Mouse (Mus musculus) liver, embryonic 13.5 days (tissue): ENCODE data around the gene Eif3k. TPM values are rescaled to one million over a fixed set of nuclear protein-coding genes. Genes with fewer than 3 reads are reported as not detected.
"Not testable (repeated sequence)": the region's sequence is repeated elsewhere in the genome, so short reads cannot be mapped to it uniquely, and the experiment has no call there.

Experiments
- ATAC-seq: fragments of 200-750 bp; cut with Nextera tagmentation; 2 replicates; pipeline ENCODE4 v1.8.0; 2017; ENCODE audit warnings: low read depth, mild to moderate bottlenecking, moderate number of reproducible peaks, moderate library complexity
- DNase-seq: peaks from one replicate; pipeline ENCODE4 v3.0.0; 2022
- H3K27ac ChIP-seq: fragments of 300-500 bp; sonication (generic); 2 replicates; pipeline ENCODE4 v1.5.1; 2015; ENCODE audit warnings: moderate library complexity, mild to moderate bottlenecking, inconsistent platforms
- H3K27me3 ChIP-seq: fragments of 300-500 bp; sonication (generic); 2 replicates; pipeline ENCODE4 v1.6.1; 2015; ENCODE audit warnings: mild to moderate bottlenecking, inconsistent platforms
- H3K36me3 ChIP-seq: fragments of 300-500 bp; sonication (generic); 2 replicates; pipeline ENCODE4 v1.6.1; 2015; ENCODE audit warnings: mild to moderate bottlenecking, inconsistent platforms
- H3K4me1 ChIP-seq: fragments of 300-500 bp; sonication (generic); replicated peaks from 2 replicates; pipeline ENCODE4 v1.6.1; 2015; ENCODE audit warnings: inconsistent platforms
- H3K4me2 ChIP-seq: fragments of 300-500 bp; sonication (generic); 2 replicates; pipeline ENCODE4 v1.6.1; 2015; ENCODE audit warnings: inconsistent platforms, mild to moderate bottlenecking, moderate library complexity
- H3K4me3 ChIP-seq: fragments of 300-500 bp; sonication (generic); replicated peaks from 2 replicates; pipeline ENCODE4 v1.5.1; 2015; ENCODE audit warnings: mild to moderate bottlenecking, inconsistent platforms
- H3K9ac ChIP-seq: fragments of 300-500 bp; sonication (generic); 2 replicates; pipeline ENCODE4 v1.6.1; 2015; ENCODE audit warnings: mild to moderate bottlenecking, inconsistent platforms
- H3K9me3 ChIP-seq: fragments of 300-500 bp; sonication (generic); replicated peaks from 2 replicates; pipeline ENCODE4 v1.6.1; 2016; ENCODE audit warnings: inconsistent platforms
- whole genome bisulfite sequencing: fragments of 180-500 bp; shearing (Covaris S2); methylation state at CpG from one replicate; pipeline ENCODE4 v1.1.7; 2015; ENCODE audit not compliant: insufficient replicate concordance; 5-methylcytosine and 5-hydroxymethylcytosine counted together
- polyA plus RNA-seq: library from polyadenylated mRNA; unstranded; fragments of >200 nt; fragmentation: Nextera tagmentation; extraction: Ambion mirVana; gene quantifications from 2 replicates; pipeline ENCODE4 v1.2.1, GENCODE M21; 2015

Eif3k gene
- polyA plus RNA-seq, 1 experiment from 2014 or later, result 308 TPM

DNA sequence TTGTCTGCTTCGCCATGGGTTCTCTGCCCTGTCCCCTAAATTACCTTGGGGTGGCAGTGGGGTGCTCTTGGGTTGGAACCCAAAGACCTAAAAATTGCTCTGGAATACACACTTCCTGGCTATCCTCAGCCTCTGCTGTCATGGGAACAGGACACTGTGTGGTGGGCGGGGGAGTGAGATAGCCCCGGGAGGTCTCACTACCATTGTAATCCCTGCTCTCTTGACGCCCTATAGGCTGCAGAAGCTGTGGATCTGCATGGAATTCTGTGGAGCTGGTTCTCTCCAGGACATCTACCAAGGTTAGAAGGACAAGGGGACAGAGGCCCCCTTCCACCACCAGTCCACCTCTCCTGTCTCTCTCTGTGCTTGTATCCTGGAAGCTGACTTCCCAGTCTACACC lies 2.2 kb upstream of the Eif3k start:
- peak overlapping the region; percentile 94; the same call in 1 of the 2 replicates for H3K27ac ChIP-seq
- WGBS, result 67% methylated on average over 4 of the region's 4 CpGs
- no peaks in the 10 kb centered on the region for H3K27me3 ChIP-seq
- no peaks in the 10 kb centered on the region for H3K9me3 ChIP-seq
- H3K4me1 ChIP-seq, result peaks cover 40% of the 10 kb centered on the region
- peak overlapping the region; percentile 80 for H3K4me3 ChIP-seq
- peaks cover 11% of the 10 kb centered on the region for H3K36me3 ChIP-seq
- peak overlapping the region; percentile 89 for H3K4me2 ChIP-seq
- DNase-seq, result no peak
- H3K9ac ChIP-seq, result peak overlapping the region; percentile 86
- ATAC-seq, result no peak

DNA sequence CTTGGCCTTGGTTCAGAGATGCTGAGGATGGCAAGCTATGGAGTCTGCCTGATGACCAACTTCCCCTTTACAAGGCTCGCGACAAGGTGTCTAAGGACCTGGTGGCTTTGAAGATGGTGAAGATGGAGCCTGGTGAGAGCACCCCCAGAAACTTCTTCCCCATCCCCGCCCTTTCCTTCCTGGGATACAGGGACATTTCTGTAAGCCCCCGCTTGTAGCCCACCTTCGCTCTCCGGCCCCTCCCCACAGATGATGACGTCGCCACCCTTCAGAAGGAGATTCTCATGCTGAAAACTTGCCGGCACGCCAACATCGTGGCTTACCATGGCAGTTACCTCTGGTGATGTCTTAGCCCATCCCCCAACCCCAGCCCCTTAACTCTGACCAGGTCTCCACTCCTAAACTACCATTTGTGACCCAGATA lies 1.5 kb upstream of the Eif3k start:
- Histone ChIP-seq H3K9ac (peak overlapping the region; percentile 86), H3K9me3 (no peaks in the 10 kb centered on the region), H3K4me3 (peak overlapping the region; percentile 80), H3K4me2 (peak overlapping the region; percentile 89), H3K4me1 (peaks cover 42% of the 10 kb centered on the region), H3K27me3 (no peaks in the 10 kb centered on the region), H3K27ac (peak overlapping the region; percentile 94), H3K36me3 (peaks cover 18% of the 10 kb centered on the region)
- ATAC-seq, result no peak
- no peak for DNase-seq
- 31% methylated on average over 11 of the region's 11 CpGs for WGBS

DNA sequence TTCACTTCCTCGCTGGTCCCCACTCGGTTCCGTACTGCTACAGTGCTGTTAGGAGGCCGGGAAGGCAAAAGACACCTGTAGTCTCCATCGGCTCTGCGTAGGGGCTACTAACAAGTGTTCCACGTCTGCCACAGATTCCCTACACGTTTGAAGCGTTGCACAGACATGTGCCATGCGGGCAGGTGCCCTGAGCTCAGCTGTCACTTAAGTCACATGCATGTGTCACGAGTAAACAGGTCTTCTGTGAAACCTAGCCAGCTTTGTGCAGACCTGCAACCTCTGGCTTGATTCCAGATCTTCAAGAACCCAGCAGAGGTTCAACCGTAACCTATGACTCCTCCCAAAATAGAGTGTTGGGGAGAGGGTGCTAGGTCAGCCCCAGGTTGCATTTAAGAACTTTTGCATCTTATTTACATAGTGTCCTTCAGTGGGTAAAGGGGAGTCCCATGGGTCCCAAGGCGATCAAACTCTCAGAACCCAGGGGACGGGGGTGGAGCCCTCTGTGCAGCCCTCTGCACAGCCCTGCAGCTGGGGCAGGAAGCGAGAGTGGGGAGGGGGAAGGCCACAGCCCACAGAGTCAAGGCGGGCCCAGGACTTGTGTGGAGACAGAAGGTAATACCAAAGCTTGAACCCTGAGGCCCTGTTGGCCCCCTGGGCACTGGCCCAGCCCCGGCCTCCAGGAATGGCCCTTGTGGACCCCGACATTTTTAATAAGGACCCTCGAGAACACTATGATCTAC lies 780 bp upstream of the Eif3k start:
- Histone ChIP-seq H3K4me1 (peaks cover 43% of the 10 kb centered on the region), H3K4me3 (peak overlapping the region; percentile 80), H3K27ac (peak overlapping the region; percentile 94), H3K9ac (peak overlapping the region; percentile 86), H3K36me3 (peaks cover 25% of the 10 kb centered on the region), H3K4me2 (peak overlapping the region; percentile 89), H3K9me3 (no peaks in the 10 kb centered on the region), H3K27me3 (no peaks in the 10 kb centered on the region)
- ATAC-seq (peak; percentile 42), DNase-seq (no peak)
- WGBS, result 6% methylated on average over 19 of the region's 19 CpGs

DNA sequence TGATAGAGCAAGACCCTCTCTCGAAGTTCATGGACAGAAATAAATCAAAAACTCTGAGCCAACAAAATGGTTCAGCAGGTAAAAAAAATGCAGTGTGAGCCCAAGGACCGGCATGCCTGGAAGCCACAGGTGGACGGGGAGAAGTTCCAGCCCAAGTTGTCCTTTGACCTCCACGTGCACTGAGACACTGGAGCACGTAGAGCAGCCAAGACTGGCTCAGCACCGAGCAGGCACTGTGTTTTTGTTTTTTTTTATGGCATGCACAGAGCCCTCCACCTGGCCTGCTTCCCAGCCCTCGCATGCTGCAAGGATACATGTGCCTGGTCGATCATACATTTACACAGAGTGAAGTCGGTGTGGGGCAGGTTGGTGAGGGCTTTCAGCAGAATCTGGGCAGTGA lies 4.1 kb downstream of the Eif3k start:
- Histone ChIP-seq H3K4me2 (no peak overlapping the region), H3K27ac (no peak overlapping the region), H3K27me3 (no peaks in the 10 kb centered on the region), H3K9ac (no peak overlapping the region), H3K36me3 (peaks cover 66% of the 10 kb centered on the region), H3K4me1 (peaks cover 21% of the 10 kb centered on the region), H3K4me3 (no peak overlapping the region), H3K9me3 (no peaks in the 10 kb centered on the region)
- 85% methylated on average over 9 of the region's 9 CpGs for WGBS
- DNase-seq, result no peak
- no peak for ATAC-seq

DNA sequence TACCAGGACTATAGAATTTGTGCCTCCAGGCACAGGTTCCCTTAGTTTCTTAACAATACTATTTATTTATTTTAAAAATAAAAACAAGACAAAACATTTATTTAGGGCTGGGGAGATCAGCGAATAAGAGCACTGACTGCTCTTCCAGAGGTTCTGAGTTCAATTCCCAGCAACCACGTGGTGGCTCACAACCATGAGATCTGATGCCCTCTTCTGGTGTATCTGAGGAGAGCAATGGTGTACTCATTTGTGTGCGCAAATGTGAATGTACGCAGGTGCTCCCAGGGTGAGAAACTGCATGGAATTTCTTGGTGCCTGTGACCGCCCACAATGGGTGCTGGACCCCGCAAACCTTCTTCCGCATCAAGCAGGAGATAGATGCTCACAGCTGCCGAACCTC lies 8.6 kb downstream of the Eif3k start:
- Histone ChIP-seq H3K4me1 (peaks cover 26% of the 10 kb centered on the region), H3K36me3 (peaks cover 75% of the 10 kb centered on the region), H3K9me3 (no peaks in the 10 kb centered on the region), H3K27ac (no peak overlapping the region), H3K4me2 (no peak overlapping the region), H3K4me3 (no peak overlapping the region), H3K27me3 (no peaks in the 10 kb centered on the region), H3K9ac (no peak overlapping the region)
- DNase-seq, result no peak
- WGBS, result 74% methylated on average over 8 of the region's 8 CpGs
- ATAC-seq, result no peak

DNA sequence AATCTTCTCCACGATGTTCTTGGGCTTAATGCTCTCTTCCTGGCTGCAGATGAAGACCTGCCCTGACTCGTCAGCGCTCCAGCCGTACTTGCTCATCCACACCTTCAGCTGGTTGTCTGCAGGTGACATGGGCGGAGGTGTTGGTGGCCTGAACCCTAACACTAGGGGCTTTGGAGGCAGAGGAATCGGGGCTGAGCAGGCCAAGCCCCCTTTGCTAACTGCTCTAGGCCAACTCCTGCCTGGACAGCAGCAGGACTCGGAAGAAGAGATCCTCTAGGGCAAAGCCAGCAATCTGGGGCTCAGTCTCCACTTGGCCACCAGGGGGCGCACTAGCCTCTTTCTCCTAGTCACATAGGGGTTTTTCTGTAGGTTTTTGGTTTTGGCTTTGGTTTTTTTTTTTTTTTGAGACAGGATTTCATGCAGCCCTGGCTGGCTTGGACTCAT lies 9.1 kb downstream of the Eif3k start:
- Histone ChIP-seq H3K27ac (no peak overlapping the region), H3K9ac (no peak overlapping the region), H3K4me1 (peaks cover 26% of the 10 kb centered on the region), H3K4me2 (no peak overlapping the region), H3K27me3 (no peaks in the 10 kb centered on the region), H3K9me3 (no peaks in the 10 kb centered on the region), H3K36me3 (peaks cover 70% of the 10 kb centered on the region), H3K4me3 (no peak overlapping the region)
- ATAC-seq (0 out of 2 replicates have a peak, but pooled peaks have one; percentile 22), DNase-seq (peak; percentile 63)
- 67% methylated on average over 8 of the region's 8 CpGs for WGBS

DNA sequence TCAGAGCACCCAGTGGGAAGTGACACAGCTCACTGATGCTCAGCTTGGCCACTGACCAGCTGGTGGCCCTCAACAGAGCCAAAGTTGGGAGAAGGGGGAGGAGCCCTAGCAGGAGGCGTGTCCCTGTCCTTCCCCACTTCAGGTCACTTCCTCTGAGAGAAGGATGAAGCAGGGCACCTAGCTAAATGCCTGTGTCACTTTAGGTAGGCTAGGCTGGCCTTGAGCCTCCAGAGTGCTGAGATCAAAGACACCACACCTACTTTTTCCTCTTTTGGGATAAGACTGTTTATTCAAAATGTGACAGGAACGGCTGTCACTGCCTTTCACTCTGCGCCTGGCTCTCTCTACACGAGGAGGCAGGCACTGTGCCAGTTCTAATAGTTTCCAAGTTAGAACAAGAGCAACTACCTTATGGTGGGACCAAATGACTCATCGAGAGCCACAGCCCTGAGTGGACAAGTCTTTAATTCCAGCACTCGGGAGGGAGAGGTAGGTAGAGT lies 9.8 kb downstream of the Eif3k start:
- H3K9ac ChIP-seq, result no peak overlapping the region
- 77% methylated on average over 6 of the region's 6 CpGs for WGBS
- peaks cover 28% of the 10 kb centered on the region for H3K4me1 ChIP-seq
- DNase-seq, result no peak
- peaks cover 63% of the 10 kb centered on the region for H3K36me3 ChIP-seq
- H3K4me3 ChIP-seq, result no peak overlapping the region
- no peak overlapping the region for H3K27ac ChIP-seq
- H3K9me3 ChIP-seq, result no peaks in the 10 kb centered on the region
- no peak overlapping the region for H3K4me2 ChIP-seq
- H3K27me3 ChIP-seq, result no peaks in the 10 kb centered on the region
- ATAC-seq, result no peak

DNA sequence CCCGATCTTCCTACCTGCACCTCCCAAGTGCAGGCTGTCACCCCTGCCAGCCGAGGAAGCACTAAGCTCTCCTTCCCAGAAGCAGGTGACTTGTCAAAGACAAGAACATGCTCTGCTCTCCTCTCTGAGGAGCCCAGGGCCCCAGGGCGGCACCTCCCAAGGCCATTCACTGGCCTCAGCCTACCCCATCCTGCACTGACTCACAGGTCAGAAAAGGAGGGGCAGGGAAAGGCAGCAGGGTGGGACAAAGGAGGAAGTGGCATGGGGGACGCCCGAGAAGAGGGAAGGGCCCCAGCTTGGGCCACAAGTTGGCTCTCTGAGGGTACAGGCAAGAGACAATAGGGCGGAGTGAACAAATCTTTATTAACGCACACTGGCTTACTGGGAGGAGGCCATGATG lies 10.6 kb downstream of the Eif3k start:
- Histone ChIP-seq H3K9me3 (no peaks in the 10 kb centered on the region), H3K9ac (no peak overlapping the region), H3K36me3 (peaks cover 55% of the 10 kb centered on the region), H3K27me3 (no peaks in the 10 kb centered on the region), H3K4me3 (no peak overlapping the region), H3K27ac (no peak overlapping the region), H3K4me1 (peaks cover 28% of the 10 kb centered on the region), H3K4me2 (no peak overlapping the region)
- WGBS, result 68% methylated on average over 7 of the region's 7 CpGs
- DNase-seq (no peak), ATAC-seq (no peak)

DNA sequence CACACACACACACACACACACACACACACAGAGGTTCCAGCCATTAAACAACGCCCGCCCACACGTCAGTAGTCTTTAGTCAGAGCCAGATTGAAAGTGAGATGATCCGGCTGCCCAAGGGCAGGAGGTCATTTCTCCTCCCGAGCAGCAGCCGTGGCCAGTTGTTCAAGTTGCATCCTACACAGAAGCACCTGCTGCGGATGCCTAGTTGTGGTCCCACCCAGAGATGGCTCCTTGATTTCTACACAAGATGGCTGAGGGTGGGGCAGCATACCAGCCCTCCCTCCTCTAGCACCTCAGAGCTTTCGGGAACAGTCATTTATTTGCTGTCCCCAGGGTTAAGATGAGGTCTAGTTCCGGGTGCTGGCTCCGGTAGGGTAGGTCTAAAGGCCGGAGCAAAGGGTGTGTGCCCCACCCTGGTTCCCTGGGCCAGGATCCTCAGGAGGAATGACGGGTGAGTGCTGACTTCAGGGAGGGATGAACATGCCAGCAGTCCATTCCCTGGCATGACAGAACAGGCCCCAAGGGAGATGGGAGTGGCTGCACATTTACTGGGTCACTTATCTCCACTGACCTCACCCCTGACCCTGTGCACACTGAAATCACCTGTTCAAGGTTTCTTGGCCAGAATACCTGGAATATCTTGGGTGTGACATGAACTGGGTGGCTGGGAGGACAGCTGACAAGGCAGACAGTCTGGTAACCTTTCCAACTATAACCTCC lies 11.8 kb downstream of the Eif3k start:
- Histone ChIP-seq H3K27ac (peak overlapping the region; percentile 29; the same call in 1 of the 2 replicates), H3K9me3 (no peaks in the 10 kb centered on the region), H3K9ac (no peak overlapping the region), H3K36me3 (peaks cover 47% of the 10 kb centered on the region), H3K27me3 (no peaks in the 10 kb centered on the region), H3K4me2 (no peak overlapping the region), H3K4me1 (peaks cover 28% of the 10 kb centered on the region), H3K4me3 (no peak overlapping the region)
- ATAC-seq (no peak), DNase-seq (no peak)
- WGBS, result 74% methylated on average over 12 of the region's 12 CpGs

DNA sequence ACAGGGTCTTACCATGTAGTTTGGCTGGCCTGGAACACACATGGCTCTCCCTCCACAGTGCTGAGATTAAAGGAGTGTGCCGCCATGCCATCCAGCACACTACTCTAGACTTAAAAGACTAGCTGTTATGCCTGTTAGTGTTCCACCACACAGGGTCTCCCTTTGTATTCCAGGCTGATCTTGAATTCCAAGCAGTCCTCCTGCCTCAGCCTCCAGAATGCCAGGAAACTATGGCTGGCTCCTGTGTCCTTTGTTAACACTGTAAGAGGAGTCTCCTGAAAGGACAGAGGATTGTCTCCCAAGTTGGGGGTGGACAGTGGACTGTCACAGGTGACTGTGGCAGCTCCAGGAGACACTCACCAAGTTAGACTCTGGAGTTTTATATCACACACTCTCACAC lies 12.4 kb downstream of the Eif3k start:
- Histone ChIP-seq H3K9ac (no peak overlapping the region; the same call in 1 of the 2 replicates), H3K9me3 (no peaks in the 10 kb centered on the region), H3K4me3 (no peak overlapping the region), H3K4me2 (no peak overlapping the region), H3K27ac (no peak overlapping the region), H3K4me1 (peaks cover 28% of the 10 kb centered on the region), H3K27me3 (no peaks in the 10 kb centered on the region), H3K36me3 (peaks cover 41% of the 10 kb centered on the region)
- ATAC-seq (no peak), DNase-seq (no peak)
- WGBS, result 81% methylated on average over 1 of the region's 1 CpGs

DNA sequence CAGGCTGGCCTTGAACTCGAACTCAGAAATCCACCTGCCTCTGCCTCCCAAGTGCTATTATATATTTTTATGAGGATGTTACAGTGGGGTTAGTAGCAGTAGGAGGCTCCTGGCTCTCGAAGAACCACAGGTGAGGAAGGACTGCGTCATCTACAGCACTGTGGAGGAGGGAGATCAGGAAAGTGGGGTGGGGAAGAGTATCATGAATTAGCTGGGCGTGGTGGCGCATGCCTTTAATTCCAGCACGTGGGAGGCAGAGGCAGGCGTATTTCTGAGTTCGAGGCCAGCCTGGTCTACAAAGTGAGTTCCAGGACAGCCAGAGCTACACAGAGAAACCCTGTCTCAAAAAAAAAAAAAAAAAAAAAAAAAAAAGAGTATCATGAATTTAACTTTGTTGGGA lies 13.5 kb downstream of the Eif3k start:
- not testable (repeated sequence) for ATAC-seq, H3K9me3 ChIP-seq, H3K4me3 ChIP-seq, H3K9ac ChIP-seq, H3K27me3 ChIP-seq, H3K4me2 ChIP-seq, H3K27ac ChIP-seq, DNase-seq
- peaks cover 30% of the 10 kb centered on the region for H3K36me3 ChIP-seq
- WGBS, result 83% methylated on average over 8 of the region's 8 CpGs
- peaks cover 34% of the 10 kb centered on the region for H3K4me1 ChIP-seq
